Mouse (Mus musculus) MEL (cell line): ENCODE results near the gene Olfm4.

Experiments used
- CTCF ChIP-seq, 3 experiments: IDR thresholded peaks in 2 of 3; conservative IDR thresholded peaks in 1 of 3; 2 replicates each; pipeline ENCODE4 v1.5.1; 2011 to 2012; ENCODE audit warnings: low read length in 3 of 3, low read depth in 2 of 3, mild to moderate bottlenecking in 2 of 3, improper control_type of control experiment in 1 of 3, inconsistent platforms in 1 of 3, mixed read lengths in 1 of 3, moderate library complexity in 1 of 3; ENCODE audit not compliant: control insufficient read depth in 1 of 3, insufficient read depth in 1 of 3, poor library complexity in 1 of 3, severe bottlenecking in 1 of 3
- EP300 ChIP-seq, 2 experiments: IDR thresholded peaks; 2 replicates each; pipeline ENCODE4 v1.6.1; 2011; ENCODE audit warnings: improper control_type of control experiment in 2 of 2, low read length in 2 of 2, low read depth in 1 of 2, mild to moderate bottlenecking in 1 of 2
- GABPA ChIP-seq: IDR thresholded peaks from 2 replicates; pipeline ENCODE4 v1.6.1; 2012; ENCODE audit warnings: low read depth, mild to moderate bottlenecking, inconsistent platforms, low read length, improper control_type of control experiment, moderate library complexity
- HCFC1 ChIP-seq: IDR thresholded peaks from 2 replicates; pipeline ENCODE4 v1.6.1; 2012; ENCODE audit warnings: low read depth, mild to moderate bottlenecking, inconsistent platforms, low read length, improper control_type of control experiment, moderate library complexity
- MAX ChIP-seq: IDR thresholded peaks from 2 replicates; pipeline ENCODE4 v1.6.1; 2011; ENCODE audit warnings: low read length, improper control_type of control experiment
- MAZ ChIP-seq: IDR thresholded peaks from 2 replicates; pipeline ENCODE4 v1.6.1; 2012; ENCODE audit warnings: low read depth, mild to moderate bottlenecking, inconsistent platforms, low read length, improper control_type of control experiment
- POLR2A ChIP-seq, 2 experiments: IDR thresholded peaks; 2 replicates each; pipeline ENCODE4 v1.6.1; 2011 to 2012; ENCODE audit warnings: low read length in 2 of 2, mild to moderate bottlenecking in 2 of 2, control low read depth in 1 of 2, improper control_type of control experiment in 1 of 2, low read depth in 1 of 2, moderate library complexity in 1 of 2; ENCODE audit not compliant: control insufficient read depth in 1 of 2, insufficient read depth in 1 of 2, poor library complexity in 1 of 2
- RAD21 ChIP-seq: IDR thresholded peaks from 2 replicates; pipeline ENCODE4 v1.6.1; 2011; ENCODE audit warnings: mild to moderate bottlenecking, low read depth, low read length, improper control_type of control experiment
- TCF12 ChIP-seq: IDR thresholded peaks from 2 replicates; pipeline ENCODE4 v1.6.1; 2014; ENCODE audit warnings: low read depth, mild to moderate bottlenecking, inconsistent platforms, low read length, improper control_type of control experiment, moderate library complexity
- UBTF ChIP-seq: IDR thresholded peaks from 2 replicates; pipeline ENCODE4 v1.6.1; 2012; ENCODE audit warnings: low read depth, mild to moderate bottlenecking, inconsistent platforms, low read length, improper control_type of control experiment, moderate library complexity, borderline replicate concordance; ENCODE audit not compliant: insufficient read depth
- ZKSCAN1 ChIP-seq: IDR thresholded peaks from 2 replicates; pipeline ENCODE4 v1.6.1; 2012; ENCODE audit warnings: low read depth, mild to moderate bottlenecking, inconsistent platforms, low read length, improper control_type of control experiment, moderate library complexity
- ZMIZ1 ChIP-seq: IDR thresholded peaks from 2 replicates; pipeline ENCODE4 v1.6.1; 2012; ENCODE audit warnings: low read depth, mild to moderate bottlenecking, inconsistent platforms, low read length, improper control_type of control experiment, moderate library complexity
- ZNF384 ChIP-seq: IDR thresholded peaks from 2 replicates; pipeline ENCODE4 v1.6.1; 2012; ENCODE audit warnings: low read depth, mild to moderate bottlenecking, inconsistent platforms, low read length, improper control_type of control experiment

DNA sequence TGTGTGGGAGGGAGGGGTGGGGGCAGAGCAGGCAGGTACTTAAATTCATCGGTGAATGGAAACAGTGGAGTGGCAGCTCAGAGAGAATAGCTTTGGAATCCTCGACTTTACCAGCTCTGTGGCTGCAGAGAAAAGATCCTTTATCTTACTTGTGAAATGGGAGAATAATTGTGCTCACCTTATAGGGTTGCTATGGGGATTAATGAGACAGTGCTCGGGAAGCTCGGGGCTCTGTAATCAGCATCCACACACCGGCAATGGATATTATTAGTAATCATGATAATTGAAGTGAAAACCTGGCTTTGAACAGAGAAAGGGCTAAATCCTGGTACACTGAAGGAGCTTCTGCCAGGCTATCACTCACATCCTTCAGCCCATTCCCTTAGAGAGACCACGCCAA, 31.1 kb downstream of the Olfm4 start:
- TF ChIP-seq RAD21, result no peak
- TF ChIP-seq CTCF (IDR thresholded peaks at IDR 0.05 in 2 of 3, conservative IDR thresholded peaks at IDR 0.05 in 1 of 3; ENCODE audit: control insufficient read depth in 1 of 3, insufficient read depth in 1 of 3, low read depth in 2 of 3, low read length in 3 of 3, poor library complexity in 1 of 3, severe bottlenecking in 1 of 3), result no peak
- TF ChIP-seq ZMIZ1, result no peak
- TF ChIP-seq UBTF, result no peak
- no peak for TF ChIP-seq GABPA
- TF ChIP-seq HCFC1, result no peak
- no peak for TF ChIP-seq MAX
- TF ChIP-seq ZNF384, result no peak
- TF ChIP-seq EP300 (IDR thresholded peaks at IDR 0.05; ENCODE audit: low read depth in 1 of 2, low read length in 2 of 2), result no peak
- no peak for TF ChIP-seq TCF12
- no peak for TF ChIP-seq MAZ
- no peak for TF ChIP-seq POLR2A (IDR thresholded peaks at IDR 0.05; ENCODE audit: control insufficient read depth in 1 of 2, insufficient read depth in 1 of 2, low read depth in 1 of 2, low read length in 2 of 2, poor library complexity in 1 of 2)
- TF ChIP-seq ZKSCAN1, result no peak
